Mouse (Mus musculus): ENCODE measurements around the gene Slc22a18. TPM values are rescaled to one million over a fixed set of nuclear protein-coding genes. Genes with fewer than 3 reads are reported as not detected.

The Slc22a18 gene
- total and polyA plus RNA-seq, 2 experiments, result 64.4 to 344 TPM

GRCm38 (mm10) chr7:143538671-143539070, 65.1 kb downstream of the Slc22a18 start:
- Histone ChIP-seq H3K4me1 (ENCODE audit: control insufficient read depth, insufficient read depth, low read length) (peaks cover 6% of the 10 kb centered on the region), H3K4me3 (ENCODE audit: insufficient read depth, low read depth, low read length) (no peak overlapping the region), H3K27me3 (ENCODE audit: control insufficient read depth, insufficient read depth, low read length) (no peaks in the 10 kb centered on the region), H3K27ac (replicated peaks; ENCODE audit: insufficient read depth, low read depth, low read length) (no peak overlapping the region), H3K9ac (ENCODE audit: low read depth, low read length) (no peak overlapping the region), H3K79me2 (ENCODE audit: control insufficient read depth, insufficient read depth, low read length) (peaks cover 31% of the 10 kb centered on the region; the same call in 1 of the 2 replicates), H3K36me3 (ENCODE audit: control insufficient read depth, insufficient read depth, low read length) (peaks cover 50% of the 10 kb centered on the region)
- no peak for DNase-seq (ENCODE audit: extremely low read depth, low read depth, low spot score)
- no peak for TF ChIP-seq CTCF (IDR thresholded peaks at IDR 0.05; ENCODE audit: low read depth, low read length)
- no peak for TF ChIP-seq POLR2A (IDR thresholded peaks at IDR 0.05; ENCODE audit: extremely low read depth, insufficient read depth, low read length)
- WGBS, result 76% methylated on average over 1 of the region's 1 CpGs

GRCm38 (mm10) chr7:143544368-143544767, 70.8 kb downstream of the Slc22a18 start:
- Histone ChIP-seq H3K27me3 (ENCODE audit: control insufficient read depth, insufficient read depth, low read length) (no peaks in the 10 kb centered on the region), H3K79me2 (ENCODE audit: control insufficient read depth, insufficient read depth, low read length) (peaks cover 41% of the 10 kb centered on the region; the same call in 1 of the 2 replicates), H3K36me3 (ENCODE audit: control insufficient read depth, insufficient read depth, low read length) (peaks cover 9% of the 10 kb centered on the region), H3K9ac (ENCODE audit: low read depth, low read length) (no peak overlapping the region), H3K27ac (replicated peaks; ENCODE audit: insufficient read depth, low read depth, low read length) (no peak overlapping the region), H3K4me3 (ENCODE audit: insufficient read depth, low read depth, low read length) (no peak overlapping the region), H3K4me1 (ENCODE audit: control insufficient read depth, insufficient read depth, low read length) (peaks cover 10% of the 10 kb centered on the region)
- DNase-seq (ENCODE audit: extremely low read depth, low read depth, low spot score), result no peak
- 95% methylated on average over 2 of the region's 2 CpGs for WGBS
- peak; percentile 41; the same call in 1 of the 2 replicates for TF ChIP-seq CTCF (IDR thresholded peaks at IDR 0.05; ENCODE audit: low read depth, low read length)
- TF ChIP-seq POLR2A (IDR thresholded peaks at IDR 0.05; ENCODE audit: extremely low read depth, insufficient read depth, low read length), result no peak

GRCm38 (mm10) chr7:143546554-143546953, 73.0 kb downstream of the Slc22a18 start:
- no peak for TF ChIP-seq CTCF (IDR thresholded peaks at IDR 0.05; ENCODE audit: low read depth, low read length)
- no peak for TF ChIP-seq POLR2A (IDR thresholded peaks at IDR 0.05; ENCODE audit: extremely low read depth, insufficient read depth, low read length)
- Histone ChIP-seq H3K4me3 (ENCODE audit: insufficient read depth, low read depth, low read length) (no peak overlapping the region), H3K27ac (replicated peaks; ENCODE audit: insufficient read depth, low read depth, low read length) (no peak overlapping the region), H3K79me2 (ENCODE audit: control insufficient read depth, insufficient read depth, low read length) (peaks cover 33% of the 10 kb centered on the region; the same call in 1 of the 2 replicates), H3K4me1 (ENCODE audit: control insufficient read depth, insufficient read depth, low read length) (peaks cover 12% of the 10 kb centered on the region), H3K27me3 (ENCODE audit: control insufficient read depth, insufficient read depth, low read length) (no peaks in the 10 kb centered on the region), H3K9ac (ENCODE audit: low read depth, low read length) (no peak overlapping the region), H3K36me3 (ENCODE audit: control insufficient read depth, insufficient read depth, low read length) (no peaks in the 10 kb centered on the region; the same call in 1 of the 2 replicates)
- DNase-seq (ENCODE audit: extremely low read depth, low read depth, low spot score), result no peak
- 31% methylated on average over 2 of the region's 2 CpGs for WGBS

GRCm38 (mm10) chr7:143548231-143548961, 74.9 kb downstream of the Slc22a18 start:
- Histone ChIP-seq H3K79me2 (ENCODE audit: control insufficient read depth, insufficient read depth, low read length) (peaks cover 19% of the 10 kb centered on the region; the same call in 1 of the 2 replicates), H3K4me1 (ENCODE audit: control insufficient read depth, insufficient read depth, low read length) (peaks cover 8% of the 10 kb centered on the region), H3K27ac (replicated peaks; ENCODE audit: insufficient read depth, low read depth, low read length) (peak overlapping the region; percentile 91), H3K4me3 (ENCODE audit: insufficient read depth, low read depth, low read length) (peak overlapping the region; percentile 87), H3K9ac (ENCODE audit: low read depth, low read length) (peak overlapping the region; percentile 98), H3K36me3 (ENCODE audit: control insufficient read depth, insufficient read depth, low read length) (peaks cover 2% of the 10 kb centered on the region; the same call in 1 of the 2 replicates), H3K27me3 (ENCODE audit: control insufficient read depth, insufficient read depth, low read length) (no peaks in the 10 kb centered on the region)
- under 1% methylated on average over 36 of the region's 63 CpGs for WGBS
- DNase-seq (ENCODE audit: extremely low read depth, low read depth, low spot score), result peak; percentile 60
- TF ChIP-seq POLR2A (IDR thresholded peaks at IDR 0.05; ENCODE audit: extremely low read depth, insufficient read depth, low read length), result peak; percentile 23; the same call in 1 of the 2 replicates
- no peak for TF ChIP-seq CTCF (IDR thresholded peaks at IDR 0.05; ENCODE audit: low read depth, low read length)

Other genes with a start within 250 kb of the Slc22a18 start
- gene Cdkn1c, start 12.7 kb upstream of the Slc22a18 start, total RNA-seq (2014; rRNA removed), result 2.4 and 4.4 TPM in 2 replicates
- gene Cdkn1c, start 12.7 kb upstream of the Slc22a18 start, polyA plus RNA-seq (2012; rRNA removed), result 2.2 and 5.2 TPM in 2 replicates
- gene Phlda2, start 29.4 kb downstream of the Slc22a18 start, total RNA-seq (2014; rRNA removed), result 0.28 TPM in 1 of 2 replicates, not detected in the other
- gene Phlda2, start 29.4 kb downstream of the Slc22a18 start, polyA plus RNA-seq (2012; rRNA removed), result 0.40 TPM in 1 of 2 replicates, not detected in the other
- 40.7 and 42.0 TPM in 2 replicates for gene Nap1l4, start 75.4 kb downstream of the Slc22a18 start, total RNA-seq (2014; rRNA removed)
- 24.0 and 25.7 TPM in 2 replicates for gene Nap1l4, start 75.4 kb downstream of the Slc22a18 start, polyA plus RNA-seq (2012; rRNA removed)
- 13.6 and 17.9 TPM in 2 replicates for gene Cars, start 126.4 kb downstream of the Slc22a18 start, total RNA-seq (2014; rRNA removed)
- 15.2 and 20.0 TPM in 2 replicates for gene Cars, start 126.4 kb downstream of the Slc22a18 start, polyA plus RNA-seq (2012; rRNA removed)
- gene Tnfrsf26, start 155.0 kb downstream of the Slc22a18 start, total RNA-seq (2014; rRNA removed), result 0.37 and 0.87 TPM in 2 replicates
- gene Tnfrsf26, start 155.0 kb downstream of the Slc22a18 start, polyA plus RNA-seq (2012; rRNA removed), result 0.12 and 0.26 TPM in 2 replicates
- gene Tnfrsf22, start 175.9 kb downstream of the Slc22a18 start, total RNA-seq (2014; rRNA removed), result 0.37 and 0.40 TPM in 2 replicates
- 0.68 and 0.93 TPM in 2 replicates for gene Tnfrsf22, start 175.9 kb downstream of the Slc22a18 start, polyA plus RNA-seq (2012; rRNA removed)
- gene Tnfrsf23, start 212.1 kb downstream of the Slc22a18 start, total RNA-seq (2014; rRNA removed), result 0.34 TPM in 1 of 2 replicates, not detected in the other
- gene Tnfrsf23, start 212.1 kb downstream of the Slc22a18 start, polyA plus RNA-seq (2012; rRNA removed), result 0.49 and 0.54 TPM in 2 replicates

Data from liver, adult 2 months (tissue).